Mouse (Mus musculus): ENCODE results near the gene Cpox. TPM values are rescaled to one million over a fixed set of nuclear protein-coding genes. Genes with fewer than 3 reads are reported as not detected.

Cpox gene
- total and polyA plus RNA-seq, 3 experiments, result 70.3 to 77.2 (median 75.6) TPM

- no peak for TF ChIP-seq CTCF (conservative IDR thresholded peaks at IDR 0.05 in 1 of 2, IDR thresholded peaks at IDR 0.05 in 1 of 2; ENCODE audit: low read depth in 2 of 2, low read length in 2 of 2)
- TF ChIP-seq MEF2A (IDR thresholded peaks at IDR 0.05; ENCODE audit: borderline replicate concordance, low read depth, low read length), result peak; percentile 79; the same call in 1 of the 2 replicates
- TF ChIP-seq MYC (IDR thresholded peaks at IDR 0.05; ENCODE audit: low read depth, low read length), result peak; percentile 94
- TF ChIP-seq RCOR1 (conservative IDR thresholded peaks at IDR 0.05; ENCODE audit: low read depth, low read length), result no peak
Observed at GRCm38 (mm10) chr16:58690322-58690732, 20.2 kb downstream of the Cpox start (continued).

- no peak overlapping the region for H3K4me2 ChIP-seq (ENCODE audit: insufficient read depth, low read depth, poor library complexity, severe bottlenecking)
- dilution Hi-C loops (cut with MboI; ENCODE audit: extremely low pct_ligation_motif_present, extremely low pct_unique_long_range_greater_than_20kb, low sequenced_read_pairs), result no loop called here
- H3K27ac ChIP-seq (ENCODE audit: insufficient read depth, low read depth), result no peak overlapping the region
- peaks cover 17 to 53% of the 10 kb centered on the region in 2 experiments for H3K4me1 ChIP-seq (ENCODE audit: control insufficient read depth in 1 of 2, insufficient read depth in 2 of 2)
- DNase-seq (ENCODE audit: extremely low read depth), result no peak
- no peaks in the 10 kb centered on the region for H3K36me3 ChIP-seq (replicated peaks in 1 of 2; ENCODE audit: control insufficient read depth in 1 of 2, insufficient read depth in 1 of 2, low read length in 1 of 2)
- in situ Hi-C loops (cut with MboI; ENCODE audit: low pct_ligation_motif_present, low pct_unique_long_range_greater_than_20kb, low sequenced_read_pairs), result no loop called here
- no peak overlapping the region for H3K9ac ChIP-seq (ENCODE audit: insufficient read depth, low read depth)
- no peaks in the 10 kb centered on the region for H3K79me2 ChIP-seq (replicated peaks; ENCODE audit: control insufficient read depth, extremely low read depth, insufficient read depth, poor library complexity, severe bottlenecking)
- TF ChIP-seq ELF1 (IDR thresholded peaks at IDR 0.05; ENCODE audit: low read depth, low read length), result no peak
- TF ChIP-seq SMC3 (IDR thresholded peaks at IDR 0.05; ENCODE audit: low read depth, low read length), result no peak
- no peak for TF ChIP-seq USF1 (IDR thresholded peaks at IDR 0.05; ENCODE audit: low read depth, low read length)
- TF ChIP-seq KAT2A (IDR thresholded peaks at IDR 0.05; ENCODE audit: insufficient replicate concordance, low read length), result no peak
- TF ChIP-seq UBTF (IDR thresholded peaks at IDR 0.05; ENCODE audit: low read depth, low read length), result no peak
- TF ChIP-seq MAZ (IDR thresholded peaks at IDR 0.05; ENCODE audit: low read depth, low read length), result no peak
- H3K27me3 ChIP-seq (replicated peaks), result no peaks in the 10 kb centered on the region
- H3K9me3 ChIP-seq (replicated peaks; ENCODE audit: low read length), result no peaks in the 10 kb centered on the region
- H3K4me3 ChIP-seq (replicated peaks in 1 of 3; ENCODE audit: low read depth in 2 of 3, low read length in 2 of 3, poor library complexity in 1 of 3), result no peak overlapping the region
Observed at GRCm38 (mm10) chr16:58694091-58694490, 24.0 kb downstream of the Cpox start.

- peak; percentile 95 for DNase-seq (ENCODE audit: extremely low read depth)
- H3K36me3 ChIP-seq (replicated peaks in 1 of 2; ENCODE audit: control insufficient read depth in 1 of 2, insufficient read depth in 1 of 2, low read length in 1 of 2), result no peaks in the 10 kb centered on the region
- peak overlapping the region in 1 of 3 experiments; percentile 0 for H3K4me3 ChIP-seq (replicated peaks in 1 of 3; ENCODE audit: low read depth in 2 of 3, low read length in 2 of 3, poor library complexity in 1 of 3)
- H3K27ac ChIP-seq (ENCODE audit: insufficient read depth, low read depth), result peak overlapping the region; percentile 84
- peak overlapping the region; percentile 93 for H3K4me2 ChIP-seq (ENCODE audit: insufficient read depth, low read depth, poor library complexity, severe bottlenecking)
- H3K27me3 ChIP-seq (replicated peaks), result no peaks in the 10 kb centered on the region
- dilution Hi-C loops (cut with MboI; ENCODE audit: extremely low pct_ligation_motif_present, extremely low pct_unique_long_range_greater_than_20kb, low sequenced_read_pairs), result no loop called here
- peak overlapping the region; percentile 65 for H3K9ac ChIP-seq (ENCODE audit: insufficient read depth, low read depth)
- no peaks in the 10 kb centered on the region; the same call in 1 of the 2 replicates for H3K79me2 ChIP-seq (replicated peaks; ENCODE audit: control insufficient read depth, extremely low read depth, insufficient read depth, poor library complexity, severe bottlenecking)
- in situ Hi-C loops (cut with MboI; ENCODE audit: low pct_ligation_motif_present, low pct_unique_long_range_greater_than_20kb, low sequenced_read_pairs), result no loop called here
- H3K4me1 ChIP-seq (ENCODE audit: control insufficient read depth in 1 of 2, insufficient read depth in 2 of 2), result peaks cover 10 to 48% of the 10 kb centered on the region in 2 experiments
- H3K9me3 ChIP-seq (replicated peaks; ENCODE audit: low read length), result no peaks in the 10 kb centered on the region
- TF ChIP-seq MEF2A (IDR thresholded peaks at IDR 0.05; ENCODE audit: borderline replicate concordance, low read depth, low read length) (peak; percentile 96), RAD21 (IDR thresholded peaks at IDR 0.05; ENCODE audit: low read depth, low read length) (peak; percentile 18), USF2 (conservative IDR thresholded peaks at IDR 0.05; ENCODE audit: low read depth, low read length) (no peak), PAX5 (IDR thresholded peaks at IDR 0.05; ENCODE audit: low read length) (no peak), JUN (IDR thresholded peaks at IDR 0.05; ENCODE audit: insufficient read depth, low read depth, low read length) (peak; percentile 99), ELF1 (IDR thresholded peaks at IDR 0.05; ENCODE audit: low read depth, low read length) (0 out of 2 replicates have a peak, but pooled peaks have one; percentile 17), IRF4 (IDR thresholded peaks at IDR 0.05; ENCODE audit: low read depth, low read length) (peak; percentile 100), UBTF (IDR thresholded peaks at IDR 0.05; ENCODE audit: low read depth, low read length) (no peak), MYC (IDR thresholded peaks at IDR 0.05; ENCODE audit: low read depth, low read length) (peak; percentile 99), TCF12 (IDR thresholded peaks at IDR 0.05; ENCODE audit: low read depth, low read length) (peak; percentile 100), E2F4 (IDR thresholded peaks at IDR 0.05; ENCODE audit: insufficient replicate concordance, low read depth, low read length) (no peak), ZKSCAN1 (IDR thresholded peaks at IDR 0.05; ENCODE audit: borderline replicate concordance, low read depth, low read length) (no peak), JUND (conservative IDR thresholded peaks at IDR 0.05; ENCODE audit: low read depth, low read length) (peak; percentile 99), RCOR1 (conservative IDR thresholded peaks at IDR 0.05; ENCODE audit: low read depth, low read length) (peak; percentile 99), CTCF (conservative IDR thresholded peaks at IDR 0.05 in 1 of 2, IDR thresholded peaks at IDR 0.05 in 1 of 2; ENCODE audit: low read depth in 2 of 2, low read length in 2 of 2) (no peak), ETS1 (conservative IDR thresholded peaks at IDR 0.05; ENCODE audit: low read depth, low read length) (peak; percentile 99), POLR2A (IDR thresholded peaks at IDR 0.05; ENCODE audit: low read depth, low read length) (no peak; the same call in 1 of the 2 replicates), ZMIZ1 (IDR thresholded peaks at IDR 0.05; ENCODE audit: low read depth, low read length) (peak; percentile 69), USF1 (IDR thresholded peaks at IDR 0.05; ENCODE audit: low read depth, low read length) (no peak), MXI1 (IDR thresholded peaks at IDR 0.05; ENCODE audit: low read depth, low read length) (peak; percentile 84), SIN3A (IDR thresholded peaks at IDR 0.05; ENCODE audit: low read length) (peak; percentile 91; the same call in 1 of the 2 replicates), ZC3H11A (IDR thresholded peaks at IDR 0.05; ENCODE audit: low read depth, low read length) (no peak), SMC3 (IDR thresholded peaks at IDR 0.05; ENCODE audit: low read depth, low read length) (peak; percentile 11; the same call in 1 of the 2 replicates), NELFE (IDR thresholded peaks at IDR 0.05; ENCODE audit: low read depth, low read length) (peak; percentile 31; the same call in 1 of the 2 replicates), GABPA (IDR thresholded peaks at IDR 0.05; ENCODE audit: insufficient replicate concordance, low read depth, low read length) (no peak), BHLHE40 (IDR thresholded peaks at IDR 0.05; ENCODE audit: low read depth, low read length) (peak; percentile 96)
Observed at GRCm38 (mm10) chr16:58696796-58697195, 26.7 kb downstream of the Cpox start.

All from CH12.LX (cell line).